Mouse (Mus musculus) testis, adult 2 months (tissue): ENCODE data around the gene B4galt1.

Experiments
- CTCF ChIP-seq: fragments of 200-500 bp; IDR thresholded peaks from 2 replicates; pipeline ENCODE4 v1.5.1; 2012; ENCODE audit warnings: low read depth, mild to moderate bottlenecking, inconsistent platforms, low read length, moderate library complexity; ENCODE audit not compliant: control insufficient read depth, insufficient read depth, insufficient replicate concordance
- POLR2A ChIP-seq: fragments of 200-500 bp; IDR thresholded peaks from 2 replicates; pipeline ENCODE4 v1.6.1; 2012; ENCODE audit warnings: low read depth, mild to moderate bottlenecking, inconsistent platforms, low read length, moderate library complexity; ENCODE audit not compliant: control insufficient read depth

DNA sequence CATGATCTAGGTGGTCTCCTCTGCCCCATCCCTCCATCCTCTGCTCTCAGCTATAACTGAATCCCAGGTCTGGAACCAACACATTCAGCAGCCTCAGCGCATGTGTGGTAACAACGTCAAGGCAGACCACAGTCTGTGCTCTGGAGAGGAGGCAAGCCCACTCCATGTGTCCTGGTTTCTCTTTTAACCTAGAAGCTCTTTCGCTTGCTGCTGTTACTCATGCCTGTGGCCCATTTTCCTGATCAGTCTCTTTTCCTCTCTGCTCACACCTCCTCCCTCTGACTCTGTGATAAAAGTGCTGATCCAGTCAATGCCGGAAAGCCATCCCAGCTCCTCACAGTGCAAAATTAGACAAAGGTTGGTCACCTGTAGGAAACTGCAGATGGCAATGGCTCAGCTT, 36.2 kb upstream of the B4galt1 start:
- TF ChIP-seq POLR2A (no peak), CTCF (no peak)
